In the genomic region with DNA sequence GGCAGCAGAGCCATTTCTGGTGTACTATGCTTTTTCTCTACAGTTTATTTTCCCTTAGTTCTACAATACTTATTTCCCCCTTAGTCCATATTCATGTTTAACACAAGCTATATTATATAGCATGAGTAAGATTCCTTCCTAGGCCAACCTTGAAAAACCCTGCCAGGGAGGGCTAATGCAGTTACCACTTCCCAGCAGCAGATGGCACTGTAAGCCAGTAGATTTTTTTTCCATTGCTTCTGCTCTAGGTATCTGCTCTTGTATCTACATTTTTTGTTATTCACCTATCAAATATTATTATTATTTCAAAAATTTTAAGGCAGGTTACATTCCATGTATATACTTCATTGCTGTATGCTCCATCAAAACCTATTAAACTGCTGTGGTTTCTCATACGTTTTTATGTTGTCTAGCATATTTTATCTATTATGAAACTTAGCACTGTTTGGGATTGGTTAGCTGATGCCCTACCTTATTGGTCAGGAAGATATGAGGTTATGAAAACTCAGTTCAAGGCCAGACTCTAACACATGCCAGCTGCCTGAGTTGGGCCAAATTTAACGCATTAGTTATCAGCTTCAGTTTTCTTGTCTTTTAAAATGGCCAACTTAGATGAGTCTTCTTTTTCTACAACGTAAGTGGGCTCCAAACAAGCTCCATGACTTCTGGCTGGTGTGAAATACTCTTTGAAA, we compare ENCODE assay signal across 8 mouse cellular contexts. TPM values are rescaled to one million over a fixed set of nuclear protein-coding genes. Genes with fewer than 3 reads are reported as not detected.
A peak's percentile ranks its signal among the peaks of the same experiment; 100 is the strongest.
DNase-seq lines count a peak whose midpoint lies in the region; ATAC-seq lines count a peak whose summit lies in the region.

No protein-coding gene starts in this region.

- H3K36me3 ChIP-seq in forebrain, embryonic 14.5 days (ENCODE audit: control insufficient read depth, insufficient read depth, low read length) = no peaks in the 10 kb centered on the region
- no peaks in the 10 kb centered on the region for H3K36me3 ChIP-seq in forebrain, embryonic 13.5 days (ENCODE audit: poor library complexity, severe bottlenecking)
- no peaks in the 10 kb centered on the region for H3K36me3 ChIP-seq in neural tube, embryonic 15.5 days

- 89% methylated on average over 3 of the region's 3 CpGs for WGBS in forebrain, embryonic 14.5 days
- 91% methylated on average over 3 of the region's 3 CpGs for WGBS in forebrain, embryonic 13.5 days
- WGBS in neural tube, embryonic 15.5 days = 87% methylated on average over 3 of the region's 3 CpGs

- no peaks in the 10 kb centered on the region for H3K9me3 ChIP-seq in forebrain, embryonic 14.5 days (replicated peaks; ENCODE audit: control insufficient read depth, low read length)
- H3K9me3 ChIP-seq in forebrain, embryonic 13.5 days (replicated peaks) = no peaks in the 10 kb centered on the region
- no peaks in the 10 kb centered on the region for H3K9me3 ChIP-seq in neural tube, embryonic 15.5 days (replicated peaks)

- H3K9ac ChIP-seq in forebrain, embryonic 14.5 days (ENCODE audit: low read length) = no peak overlapping the region
- H3K9ac ChIP-seq in forebrain, embryonic 13.5 days = no peak overlapping the region
- H3K9ac ChIP-seq in neural tube, embryonic 15.5 days (replicated peaks) = no peak overlapping the region

- no peak overlapping the region for H3K27ac ChIP-seq in forebrain, embryonic 14.5 days (ENCODE audit: low read depth, low read length)
- H3K27ac ChIP-seq in forebrain, embryonic 13.5 days = no peak overlapping the region
- no peak overlapping the region for H3K27ac ChIP-seq in neural tube, embryonic 15.5 days (replicated peaks)

- H3K4me1 ChIP-seq in forebrain, embryonic 14.5 days (ENCODE audit: control insufficient read depth, insufficient read depth, low read length) = peaks cover 3% of the 10 kb centered on the region; the same call in 1 of the 2 replicates
- H3K4me1 ChIP-seq in forebrain, embryonic 13.5 days = peaks cover 13% of the 10 kb centered on the region
- peaks cover 13% of the 10 kb centered on the region for H3K4me1 ChIP-seq in neural tube, embryonic 15.5 days

- peak; percentile 59 for DNase-seq in forebrain, embryonic 14.5 days (ENCODE audit: low spot score)
- peak; percentile 70 for DNase-seq in neural tube, embryonic 10.5 days (ENCODE audit: extremely low spot score, low spot score)
- peak; percentile 38 for DNase-seq in cerebellum, adult 8-10 months
- DNase-seq in induced T-regulatory cell, adult 2 months (ENCODE audit: low read depth) = peak; percentile 72
- peak; percentile 46 for DNase-seq in lung, postnatal 36 days
- DNase-seq in thymus, postnatal 4 days = peak; percentile 61

- 0 out of 2 replicates have a peak, but pooled peaks have one; percentile 3 for ATAC-seq in forebrain, embryonic 14.5 days
- ATAC-seq in forebrain, embryonic 13.5 days = no peak
- ATAC-seq in neural tube, embryonic 15.5 days (ENCODE audit: low FRiP score) = no peak

- H3K4me2 ChIP-seq in forebrain, embryonic 14.5 days (ENCODE audit: low read length) = no peak overlapping the region
- H3K4me2 ChIP-seq in forebrain, embryonic 13.5 days = no peak overlapping the region
- H3K4me2 ChIP-seq in neural tube, embryonic 15.5 days = no peak overlapping the region

- H3K27me3 ChIP-seq in forebrain, embryonic 14.5 days (replicated peaks; ENCODE audit: control insufficient read depth, insufficient read depth, low read length) = no peaks in the 10 kb centered on the region
- H3K27me3 ChIP-seq in forebrain, embryonic 13.5 days = peaks cover 31% of the 10 kb centered on the region
- peaks cover 14% of the 10 kb centered on the region; the same call in 1 of the 2 replicates for H3K27me3 ChIP-seq in neural tube, embryonic 15.5 days (replicated peaks)

- no peak overlapping the region for H3K4me3 ChIP-seq in forebrain, embryonic 14.5 days (ENCODE audit: low read depth, low read length)
- no peak overlapping the region for H3K4me3 ChIP-seq in forebrain, embryonic 13.5 days
- H3K4me3 ChIP-seq in neural tube, embryonic 15.5 days (replicated peaks) = no peak overlapping the region

RNA-seq across cellular contexts. Expression of a gene that starts 3.8 kb away (rescaled TPM):
- polyA plus RNA-seq in forebrain, embryonic 14.5 days (2014; fragmentation: Nextera tagmentation; extraction: Ambion mirVana) = 0.42 and 0.52 TPM in 2 replicates
- 0.39 and 0.57 TPM in 2 replicates for polyA plus RNA-seq in forebrain, embryonic 13.5 days (2015; fragmentation: Nextera tagmentation; extraction: Ambion mirVana)
- polyA plus RNA-seq in neural tube, embryonic 15.5 days (2015; fragmentation: Nextera tagmentation; extraction: Ambion mirVana) = 1.2 and 2.9 TPM in 2 replicates
